Mouse (Mus musculus): ENCODE data around the gene Gm20538.

The Gm20538 gene

DNA sequence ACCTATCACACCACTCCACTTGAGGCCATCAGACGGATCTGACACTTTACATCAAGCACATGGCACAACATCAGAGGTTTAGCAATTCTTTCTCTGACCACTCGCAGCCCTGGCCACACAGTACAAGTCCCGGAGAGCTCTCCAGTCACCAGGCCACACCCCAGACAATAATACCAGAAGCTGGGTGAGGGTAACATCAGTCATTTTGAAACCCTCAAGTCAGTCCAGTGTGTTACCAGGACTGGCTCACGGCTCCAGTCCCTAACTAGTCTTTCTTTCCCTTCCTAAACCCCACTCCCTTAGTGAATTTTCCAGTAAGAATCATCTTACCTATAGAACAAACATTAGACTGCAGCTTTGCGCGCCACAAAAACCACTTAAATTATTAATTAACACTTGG lies 22.6 kb downstream of the Gm20538 start:
- DNase-seq (ENCODE audit: low spot score in 2 of 2) = no peak

DNA sequence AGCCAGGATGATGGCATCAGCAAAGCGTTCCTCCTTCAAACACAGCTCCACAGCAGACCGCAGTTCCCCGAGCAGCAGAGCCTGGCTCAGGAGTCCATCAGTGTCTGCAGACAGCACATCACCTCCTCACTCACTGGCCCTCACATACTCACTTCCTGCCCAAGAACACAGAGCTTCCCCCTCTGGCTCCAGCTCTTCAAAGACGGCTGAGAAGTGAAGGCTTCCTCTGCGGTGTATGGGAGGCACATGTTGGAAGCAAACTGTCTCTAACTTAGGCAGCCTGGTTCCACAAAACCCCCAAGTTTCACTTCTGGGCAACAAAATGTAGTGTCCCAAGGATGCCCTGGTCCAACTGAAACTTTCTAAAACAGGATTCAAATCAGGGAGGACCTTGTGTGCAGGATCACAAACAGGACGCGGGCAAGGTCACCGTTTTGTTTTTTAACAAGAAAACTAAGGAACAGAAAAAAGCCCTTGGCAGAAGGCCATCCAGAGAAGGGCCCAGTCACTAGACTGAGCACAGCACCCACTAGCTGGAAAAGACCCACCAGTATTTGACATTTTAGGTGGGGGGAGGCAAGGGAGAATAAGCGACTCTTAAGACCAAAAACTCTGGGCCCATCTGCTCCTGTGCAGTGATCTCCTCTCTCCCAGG lies 27.0 kb downstream of the Gm20538 start:
- no peak for DNase-seq (ENCODE audit: low spot score in 2 of 2)

DNA sequence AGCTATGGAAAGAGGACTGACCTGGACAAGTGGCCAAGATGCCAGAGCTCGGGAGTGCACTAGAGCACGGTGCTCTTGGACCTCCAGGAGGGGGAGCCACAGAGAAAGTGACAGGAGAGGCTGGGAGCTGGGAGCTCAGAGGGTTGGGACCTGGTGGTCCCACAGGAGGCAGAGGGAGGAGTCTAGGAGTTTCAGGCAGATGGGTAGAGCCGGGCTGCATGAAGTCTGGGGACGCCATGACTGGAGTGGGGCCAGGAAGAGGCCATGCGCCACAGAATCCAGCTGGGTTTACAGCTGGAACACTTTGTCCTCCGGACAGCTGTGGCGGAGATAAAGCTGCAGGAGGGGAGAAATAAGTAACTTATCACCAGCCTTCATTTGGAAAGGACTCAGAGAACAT lies 33.5 kb downstream of the Gm20538 start:
- no peak for DNase-seq (ENCODE audit: low spot score in 2 of 2)

DNA sequence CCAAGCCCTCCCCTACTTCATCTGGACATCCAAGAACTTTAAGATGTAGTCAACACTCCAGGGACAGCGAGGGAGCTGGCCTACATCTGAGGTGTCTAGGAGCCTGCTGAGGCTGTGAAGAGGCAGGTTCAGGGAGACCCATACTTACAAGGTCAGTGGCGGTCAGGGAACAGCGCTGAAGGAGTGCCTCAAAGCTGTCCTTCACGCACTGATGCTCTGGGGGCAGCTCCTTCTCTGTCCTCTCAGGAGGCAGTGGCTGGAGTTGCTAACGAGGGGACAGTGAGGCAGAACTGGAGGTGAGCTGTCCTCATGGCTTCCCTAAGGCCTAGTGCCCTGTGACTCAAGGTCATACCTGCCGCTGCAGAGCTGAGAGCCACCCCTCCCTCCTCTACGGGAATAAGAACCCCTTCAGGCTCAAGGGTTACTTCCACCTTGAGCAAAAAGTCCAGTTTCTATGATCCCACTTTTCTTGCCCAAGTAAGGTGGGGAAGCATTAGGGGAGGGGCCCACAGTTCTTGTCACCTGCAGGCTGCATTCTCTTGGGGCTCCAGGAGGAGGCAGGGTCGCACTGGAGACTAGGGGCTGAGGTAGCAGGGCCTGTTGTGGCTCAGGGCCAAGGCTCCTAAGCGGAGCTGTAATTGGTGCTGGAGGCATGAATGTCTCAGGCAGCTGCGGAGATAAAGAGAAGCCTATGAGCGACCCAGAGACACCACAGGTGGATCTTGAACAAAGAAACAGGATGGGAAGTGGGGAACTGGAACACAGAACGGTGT lies 34.4 kb downstream of the Gm20538 start:
- DNase-seq (ENCODE audit: low spot score in 2 of 2) = no peak

DNA sequence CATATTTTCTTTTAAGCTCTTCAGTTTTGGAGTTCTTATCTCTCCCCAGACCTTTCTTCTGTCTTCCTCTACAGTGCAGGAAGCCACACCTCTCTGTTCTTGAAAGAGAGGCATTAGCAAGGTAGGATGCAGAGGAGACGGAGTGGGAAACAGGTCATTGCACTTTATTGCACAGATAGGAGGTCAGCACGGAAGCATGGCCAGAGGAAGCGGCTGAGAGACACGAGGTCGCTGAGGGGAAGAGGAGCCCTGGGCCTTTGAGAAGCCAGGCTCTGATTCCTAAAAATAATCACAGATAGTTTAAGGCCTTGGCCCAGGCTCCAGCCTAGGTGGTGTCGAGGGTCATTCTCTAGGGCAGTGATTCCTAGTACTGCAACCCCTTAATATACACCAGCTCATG lies 36.9 kb downstream of the Gm20538 start:
- DNase-seq (ENCODE audit: low spot score in 2 of 2) = no peak

DNA sequence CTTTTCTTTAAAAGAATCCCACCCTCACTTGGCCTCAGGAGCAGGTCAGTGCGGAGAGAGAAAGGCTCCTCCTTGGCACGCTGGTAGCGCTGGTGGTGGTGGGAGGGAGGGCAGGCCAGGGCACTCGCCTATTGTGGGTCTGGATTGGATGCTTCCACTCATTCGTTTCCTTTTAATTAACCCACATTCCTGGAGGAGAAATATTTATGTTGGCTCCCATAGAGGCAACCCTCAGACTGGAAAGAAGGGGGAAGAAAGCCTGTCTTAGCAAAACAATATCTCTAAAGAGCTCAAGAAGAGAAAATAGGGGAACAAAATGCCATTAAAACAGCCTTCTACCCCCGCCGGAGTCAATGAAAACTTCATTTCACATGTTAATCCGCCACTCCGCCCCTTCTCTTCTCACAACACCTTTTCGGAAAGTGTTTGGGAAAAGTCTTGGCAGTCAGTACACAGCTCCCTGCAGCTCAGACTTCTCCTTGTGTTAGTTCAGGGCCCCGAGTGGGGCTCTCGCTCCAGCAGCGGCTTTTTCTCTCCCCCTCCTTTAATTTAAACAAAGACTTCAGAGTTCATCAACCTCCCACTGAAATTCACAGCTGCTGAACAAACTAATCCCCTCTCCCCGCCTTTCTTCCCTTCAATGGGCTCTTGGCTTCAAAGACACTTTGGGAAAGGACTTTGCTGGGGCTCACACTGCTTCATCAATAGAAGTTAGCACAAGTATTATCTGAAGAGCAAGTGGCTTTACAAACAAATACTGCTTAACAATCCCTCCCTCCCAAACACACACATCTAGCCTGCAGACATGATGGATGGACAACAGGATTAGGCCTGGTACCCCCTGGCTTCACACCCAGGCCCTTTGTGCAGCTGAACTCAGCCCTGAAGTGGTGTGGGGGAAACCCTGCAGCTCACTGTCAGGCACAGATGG lies 37.8 kb downstream of the Gm20538 start:
- no peak for DNase-seq (ENCODE audit: low spot score in 2 of 2)

DNA sequence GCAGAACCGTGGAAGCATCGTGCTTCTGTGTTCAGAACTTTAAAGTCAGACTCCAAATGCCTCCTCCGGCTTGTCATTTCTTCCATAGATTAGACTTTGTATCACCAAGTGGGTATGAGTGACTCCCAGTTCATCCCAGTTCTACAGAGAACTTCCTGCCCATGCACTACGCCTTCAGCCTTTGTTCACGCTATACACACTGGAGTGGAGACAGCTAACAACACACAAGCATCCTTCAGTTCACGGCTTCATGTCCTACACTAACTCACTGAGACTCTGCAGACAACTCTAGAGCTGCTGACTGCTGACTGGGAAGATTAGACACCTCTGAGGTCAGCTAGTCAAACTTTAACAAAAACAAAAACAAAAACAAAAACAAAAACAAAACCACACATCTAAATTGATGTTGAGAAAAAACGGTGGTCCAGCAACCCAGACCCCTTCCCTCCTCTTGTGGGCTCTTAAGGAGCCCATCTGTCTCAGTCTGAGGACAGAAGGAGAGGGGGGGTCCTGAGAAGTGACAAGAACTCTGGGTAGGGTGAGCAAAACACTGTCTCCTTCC lies 38.6 kb downstream of the Gm20538 start:
- no peak for DNase-seq (ENCODE audit: low spot score in 2 of 2)

DNA sequence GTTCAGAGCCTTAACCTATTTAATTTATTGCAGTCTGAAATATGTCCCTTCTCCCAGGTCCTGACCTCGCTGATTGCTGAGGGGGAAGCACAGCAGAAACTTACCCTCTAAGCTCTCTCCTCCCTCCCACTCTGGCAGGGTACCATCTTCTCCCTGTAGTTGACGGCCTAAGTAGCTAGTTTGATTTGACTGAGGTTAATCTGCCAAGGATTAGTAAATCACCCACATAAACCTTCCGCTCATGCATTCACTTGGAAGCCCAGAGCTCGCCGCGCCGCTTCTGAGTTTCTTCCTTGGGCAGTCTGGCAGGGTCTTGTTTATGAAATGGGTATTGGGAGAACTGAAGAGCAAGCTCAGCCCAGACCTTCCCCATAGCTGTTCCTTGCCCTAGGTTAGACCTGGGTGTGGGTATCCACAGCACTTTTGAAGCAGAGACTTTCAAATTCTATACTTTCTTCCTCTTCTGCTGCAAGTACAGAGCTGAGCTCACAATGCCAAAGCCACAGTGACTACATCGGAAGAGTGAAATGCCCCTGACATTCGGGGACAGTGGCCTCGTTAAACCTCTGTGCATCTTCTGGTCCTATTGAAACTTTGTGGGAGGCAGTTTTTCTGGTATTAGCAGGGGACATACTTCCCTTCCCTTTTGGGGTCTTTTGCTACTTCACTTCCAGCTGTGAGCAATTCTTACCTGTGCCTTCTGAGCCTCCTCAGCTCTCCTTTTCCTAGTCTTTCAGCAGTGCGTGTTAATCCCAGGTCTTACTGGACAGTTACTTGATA lies 39.4 kb downstream of the Gm20538 start:
- no peak for DNase-seq (ENCODE audit: low spot score in 2 of 2)

DNA sequence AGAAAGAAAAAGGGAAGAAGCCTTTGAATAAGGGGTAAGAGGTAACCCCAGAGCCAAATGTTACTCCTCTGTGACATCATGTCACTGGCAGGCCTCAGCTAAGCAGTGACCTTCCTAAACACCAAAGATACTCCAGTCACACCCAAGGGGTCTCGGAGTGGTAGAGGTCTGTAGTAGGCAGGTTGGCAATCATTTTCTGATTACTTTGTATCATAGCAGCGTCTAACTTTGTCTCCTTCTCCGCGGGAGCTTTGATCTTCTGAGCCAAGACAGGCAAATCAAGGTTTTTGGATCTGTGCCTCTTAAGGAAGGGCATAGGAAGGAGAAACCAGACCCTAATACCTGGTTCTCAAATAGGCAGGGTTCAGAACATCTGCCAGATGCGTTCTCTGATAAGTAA lies 40.0 kb downstream of the Gm20538 start:
- DNase-seq (ENCODE audit: low spot score in 2 of 2) = no peak

DNA sequence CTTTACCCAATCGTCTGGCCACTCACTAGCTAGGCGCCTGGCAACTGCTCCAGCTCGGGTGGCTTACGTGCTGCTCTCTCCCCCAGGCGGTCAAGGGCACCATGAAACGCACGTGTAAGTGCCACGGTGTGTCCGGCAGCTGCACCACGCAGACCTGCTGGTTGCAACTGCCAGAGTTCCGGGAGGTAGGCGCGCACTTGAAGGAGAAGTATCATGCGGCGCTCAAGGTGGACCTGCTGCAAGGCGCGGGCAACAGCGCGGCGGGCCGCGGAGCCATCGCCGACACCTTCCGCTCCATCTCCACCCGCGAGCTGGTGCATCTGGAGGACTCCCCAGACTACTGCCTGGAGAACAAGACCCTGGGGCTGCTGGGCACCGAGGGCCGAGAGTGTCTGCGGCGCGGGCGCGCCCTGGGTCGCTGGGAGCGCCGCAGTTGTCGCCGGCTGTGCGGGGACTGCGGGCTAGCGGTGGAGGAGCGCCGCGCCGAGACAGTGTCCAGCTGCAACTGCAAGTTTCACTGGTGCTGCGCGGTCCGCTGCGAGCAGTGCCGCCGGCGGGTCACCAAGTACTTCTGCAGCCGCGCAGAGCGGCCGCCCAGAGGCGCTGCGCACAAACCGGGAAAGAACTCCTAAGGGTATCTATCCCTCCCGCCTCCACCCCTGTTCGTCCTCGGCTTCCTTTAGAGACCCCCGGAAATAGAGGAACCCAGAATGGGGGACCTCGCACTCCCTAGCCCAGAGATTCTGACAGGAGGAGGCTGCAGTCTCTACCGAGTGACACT lies 41.0 kb downstream of the Gm20538 start:
- no peak for DNase-seq (ENCODE audit: low spot score in 2 of 2)

DNA sequence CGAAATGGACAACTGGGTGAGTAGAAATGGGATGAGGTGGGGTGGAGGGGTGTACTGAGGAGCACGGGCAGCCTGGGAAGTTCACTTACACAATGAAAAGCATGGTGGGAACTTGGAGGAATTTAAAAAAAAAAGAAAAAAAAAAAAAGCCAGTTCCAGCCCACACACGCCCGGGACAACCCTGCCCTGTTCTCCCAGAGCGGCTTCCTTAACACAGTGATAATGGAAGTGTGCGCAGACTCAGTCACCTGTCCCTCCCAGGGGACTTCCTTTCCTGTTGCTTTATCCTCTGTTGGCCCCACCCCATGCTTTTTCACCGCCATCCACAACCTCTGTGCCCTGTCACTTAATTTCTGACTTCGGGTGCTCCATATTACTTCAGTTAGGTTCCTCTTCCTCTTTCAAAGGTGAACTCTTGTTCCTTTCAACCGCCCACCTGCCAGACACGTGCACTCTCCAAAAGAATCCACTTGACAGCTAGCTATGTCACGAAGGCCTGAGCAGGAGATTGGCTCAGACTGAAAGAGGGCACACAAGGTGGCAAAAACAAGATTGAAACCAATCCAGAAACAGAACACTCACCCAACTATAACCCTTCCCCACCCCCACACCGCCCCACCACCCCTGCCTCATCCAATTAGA lies 42.0 kb downstream of the Gm20538 start:
- DNase-seq (ENCODE audit: low spot score in 2 of 2) = peak in 1 of 2 experiments; percentile 8

DNA sequence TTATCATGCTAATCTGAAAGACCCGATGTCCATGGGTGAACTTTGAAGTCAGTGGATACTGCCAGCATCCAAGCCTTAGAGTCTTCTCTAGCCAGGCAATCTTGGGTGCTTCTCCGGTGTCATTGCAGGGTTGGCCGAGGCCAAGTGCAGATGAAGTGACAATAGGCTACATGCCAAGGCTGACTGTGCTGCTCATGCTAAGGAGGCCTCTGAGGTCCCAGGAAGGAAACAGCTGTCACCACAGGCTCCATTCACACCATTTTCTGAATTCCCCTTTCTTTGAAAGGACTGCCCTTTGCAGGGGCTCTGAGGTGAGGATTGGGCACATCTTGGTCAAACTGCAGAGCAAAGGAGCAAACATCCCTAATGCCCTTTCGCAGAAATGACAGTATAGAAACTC lies 49.9 kb downstream of the Gm20538 start:
- no peak for DNase-seq (ENCODE audit: low spot score in 2 of 2)

DNA sequence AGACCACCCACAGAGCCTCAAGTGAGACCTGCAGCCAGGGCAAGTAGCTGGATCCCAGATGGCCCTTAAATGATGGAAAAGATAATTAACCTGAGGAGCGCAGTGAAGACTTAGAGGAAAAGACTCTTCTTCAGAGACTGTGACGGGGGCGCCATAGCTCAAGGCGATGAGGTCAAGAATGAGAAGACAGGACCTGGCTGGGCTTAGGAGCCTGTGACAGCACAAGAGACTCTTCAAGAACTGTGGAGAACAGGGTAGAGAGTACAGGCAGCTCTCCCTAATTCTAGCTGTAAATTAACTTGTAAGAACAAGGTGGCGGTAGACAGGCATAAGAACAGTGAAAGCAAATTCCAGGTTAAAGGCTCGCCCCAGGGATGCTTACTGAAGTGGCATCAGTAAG lies 50.7 kb downstream of the Gm20538 start:
- DNase-seq (ENCODE audit: low spot score in 2 of 2) = no peak

DNA sequence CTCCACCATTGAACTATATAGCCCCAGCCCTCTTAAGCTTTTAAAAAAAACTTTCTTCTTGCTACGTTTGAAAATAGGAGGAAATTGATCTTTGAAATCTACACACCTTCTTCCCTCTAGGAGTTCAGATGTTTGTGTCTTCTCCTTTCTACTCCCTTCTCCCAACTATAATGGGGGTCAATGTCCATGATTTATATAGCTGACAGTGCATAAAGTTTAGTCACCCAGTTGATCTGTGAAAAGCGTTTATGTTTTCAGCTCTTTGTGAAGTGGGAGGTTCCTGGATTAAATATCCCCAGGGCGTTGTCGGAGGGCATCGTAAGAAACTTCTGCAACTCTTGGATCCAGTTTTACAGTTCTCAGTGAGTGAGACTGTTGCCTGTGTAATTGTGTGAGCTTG lies 52.4 kb downstream of the Gm20538 start:
- DNase-seq (ENCODE audit: low spot score in 2 of 2) = no peak

DNA sequence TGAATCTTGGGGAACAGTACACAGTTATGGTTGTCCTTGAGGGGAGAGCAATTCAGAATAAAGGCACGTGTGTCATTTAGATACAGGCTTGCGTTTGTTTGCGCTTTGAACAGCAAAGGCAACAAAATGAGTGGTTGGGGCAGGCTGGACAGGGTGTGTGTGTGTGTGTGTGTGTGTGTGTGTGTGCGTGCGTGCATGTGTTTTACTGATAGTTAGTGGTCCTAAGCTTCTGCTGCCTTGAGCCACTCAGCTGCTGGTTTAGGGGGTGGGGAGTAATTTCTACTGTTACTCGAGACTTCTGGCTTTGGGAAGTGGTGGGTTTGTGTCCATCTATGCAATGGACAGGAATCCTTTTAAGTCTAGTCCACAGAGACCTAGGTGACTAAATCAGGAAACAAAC lies 53.7 kb downstream of the Gm20538 start:
- no peak for DNase-seq (ENCODE audit: low spot score in 2 of 2)

DNA sequence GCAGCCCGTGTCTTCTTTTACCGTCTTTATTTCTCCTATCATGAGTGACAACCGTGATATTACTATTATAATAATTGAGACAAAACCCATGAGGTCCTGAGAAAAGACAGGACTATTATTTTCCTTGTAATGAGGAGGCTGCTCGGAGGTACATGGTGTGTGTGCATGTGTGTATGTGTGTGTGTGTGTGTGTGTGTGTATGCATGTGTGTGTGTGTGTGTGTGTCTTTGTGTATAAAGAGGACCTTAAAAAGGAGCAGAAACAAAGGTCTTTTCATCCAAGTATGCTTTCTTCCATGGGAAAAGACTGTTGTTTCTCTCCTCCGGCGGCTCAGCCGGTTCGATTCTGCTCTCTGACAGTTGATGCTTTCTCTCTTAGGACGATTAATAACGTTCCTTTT lies 55.7 kb downstream of the Gm20538 start:
- no peak for DNase-seq (ENCODE audit: low spot score in 2 of 2)

DNA sequence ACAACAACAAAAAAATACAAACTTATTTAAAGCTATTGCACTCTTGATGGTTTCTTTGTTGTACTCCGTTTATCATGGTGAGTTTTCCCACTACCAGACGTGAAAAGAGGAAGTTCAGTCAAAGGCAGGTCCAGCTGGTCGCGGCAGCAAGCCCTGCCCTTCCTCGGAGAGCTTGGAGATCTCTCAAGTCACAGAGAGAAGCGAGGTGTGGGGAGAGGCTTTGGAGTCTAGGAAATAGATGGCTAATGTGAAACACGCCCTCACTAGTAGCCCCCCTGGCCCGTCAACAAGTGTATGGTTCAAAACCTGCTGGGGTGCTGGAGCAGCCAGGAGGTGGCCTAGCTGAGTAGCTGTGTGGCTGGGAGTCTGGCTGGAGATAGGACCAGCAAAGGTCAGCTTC lies 56.1 kb downstream of the Gm20538 start:
- no peak for DNase-seq (ENCODE audit: low spot score in 2 of 2)
